ENCODE assay signal across 12 mouse cellular contexts in the genomic region with DNA sequence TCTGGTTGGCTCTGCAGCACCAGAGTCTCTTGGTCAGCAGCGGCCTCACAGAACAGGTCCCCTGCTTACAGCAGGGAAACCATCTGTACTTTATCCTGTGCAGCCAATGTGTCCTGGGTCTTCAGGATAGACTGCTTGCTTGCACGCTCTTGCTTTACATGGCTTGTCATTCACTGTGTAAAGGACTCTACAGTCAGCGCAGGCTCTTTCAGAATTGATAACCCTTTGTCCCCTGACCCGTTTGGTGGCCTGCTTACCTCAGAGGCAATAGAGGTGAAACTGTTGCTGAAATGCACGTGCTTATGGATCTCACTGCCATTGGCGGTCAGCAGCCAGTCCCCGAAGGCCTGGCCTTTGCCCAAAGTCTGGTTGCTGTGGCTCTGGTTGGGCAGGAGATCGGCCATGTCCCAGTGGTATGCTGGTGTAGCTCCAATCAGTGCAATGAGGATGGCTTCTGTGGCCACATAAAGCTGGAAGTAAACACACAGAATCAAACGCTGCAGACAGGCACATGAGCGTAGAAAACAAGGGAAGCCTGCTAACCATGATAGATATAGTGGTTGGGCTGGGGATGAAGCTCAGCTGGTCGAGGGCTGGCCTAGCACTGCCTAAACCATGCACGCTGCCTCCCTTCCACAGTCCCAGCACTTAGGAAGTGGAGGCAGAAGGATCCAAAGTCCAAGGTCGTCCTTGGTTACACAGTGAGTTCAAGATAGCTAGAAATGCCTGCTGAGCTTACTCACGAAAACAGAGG. TPM values are rescaled to one million over a fixed set of nuclear protein-coding genes. Genes with fewer than 3 reads are reported as not detected.
DNase-seq lines count a peak whose midpoint lies in the region; ATAC-seq and TF ChIP-seq lines count a peak whose summit lies in the region.
"Had no signal": no experiment of that assay in that cellular context is flagged by ENCODE, and none has a peak within 500 bp of the region (broad histone marks: within the 10 kb centered on the region; RNA-seq: fewer than 3 reads in every experiment).

No protein-coding gene starts in this region.

- DNase-seq in forebrain, postnatal 0 days: no peak
- peak; percentile 57 for DNase-seq in midbrain, embryonic 11.5 days (ENCODE audit: low spot score, missing footprints)
- DNase-seq in right cerebral cortex, postnatal 25 days: no peak
- DNase-seq: kidney, postnatal 14 days had no signal

- ATAC-seq in forebrain, embryonic 12.5 days (ENCODE audit: low FRiP score): 0 out of 2 replicates have a peak, but pooled peaks have one; percentile 36
- no peak for ATAC-seq in forebrain, postnatal 0 days
- ATAC-seq in midbrain, embryonic 11.5 days (ENCODE audit: low FRiP score): no peak
- no peak for ATAC-seq in midbrain, embryonic 15.5 days (replicated peaks)
- peak; percentile 52 for ATAC-seq in intestine, embryonic 16.5 days
- ATAC-seq in stomach, embryonic 16.5 days (ENCODE audit: insufficient read depth, low FRiP score): peak; percentile 56; the same call in 1 of the 2 replicates
- ATAC-seq in heart, embryonic 11.5 days (replicated peaks; ENCODE audit: insufficient number of reproducible peaks, low FRiP score, low TSS enrichment): no peak
- ATAC-seq: forebrain, embryonic 13.5 days had no signal

- no peaks in the 10 kb centered on the region for H3K9me3 ChIP-seq in forebrain, embryonic 12.5 days
- no peaks in the 10 kb centered on the region for H3K9me3 ChIP-seq in forebrain, postnatal 0 days (ENCODE audit: low read length)
- no peaks in the 10 kb centered on the region for H3K9me3 ChIP-seq in midbrain, embryonic 11.5 days (ENCODE audit: control insufficient read depth, low read length)
- no peaks in the 10 kb centered on the region for H3K9me3 ChIP-seq in midbrain, embryonic 15.5 days
- no peaks in the 10 kb centered on the region for H3K9me3 ChIP-seq in intestine, embryonic 16.5 days (ENCODE audit: control insufficient read depth, low read length)
- no peaks in the 10 kb centered on the region for H3K9me3 ChIP-seq in stomach, embryonic 16.5 days (replicated peaks; ENCODE audit: control insufficient read depth, low read length)
- no peaks in the 10 kb centered on the region for H3K9me3 ChIP-seq in heart, embryonic 11.5 days (replicated peaks; ENCODE audit: control insufficient read depth, low read length)
- H3K9me3 ChIP-seq: embryonic facial prominence, embryonic 13.5 days; forebrain, embryonic 13.5 days; hindbrain, embryonic 13.5 days had no signal

- H3K4me3 ChIP-seq in forebrain, embryonic 12.5 days (replicated peaks): no peak overlapping the region
- no peak overlapping the region for H3K4me3 ChIP-seq in forebrain, postnatal 0 days (ENCODE audit: low read depth, low read length)
- H3K4me3 ChIP-seq in midbrain, embryonic 11.5 days (ENCODE audit: low read depth, low read length): no peak overlapping the region
- no peak overlapping the region for H3K4me3 ChIP-seq in midbrain, embryonic 15.5 days
- H3K4me3 ChIP-seq in intestine, embryonic 16.5 days (ENCODE audit: low read length): no peak overlapping the region
- H3K4me3 ChIP-seq in stomach, embryonic 16.5 days (replicated peaks; ENCODE audit: low read length): no peak overlapping the region
- H3K4me3 ChIP-seq in heart, embryonic 11.5 days (ENCODE audit: low read depth, low read length): no peak overlapping the region
- H3K4me3 ChIP-seq: embryonic facial prominence, embryonic 13.5 days; forebrain, embryonic 13.5 days; hindbrain, embryonic 13.5 days had no signal

- no peak overlapping the region for H3K27ac ChIP-seq in forebrain, embryonic 12.5 days
- no peak overlapping the region for H3K27ac ChIP-seq in forebrain, postnatal 0 days (ENCODE audit: low read depth, low read length)
- no peak overlapping the region for H3K27ac ChIP-seq in midbrain, embryonic 11.5 days (ENCODE audit: low read depth, low read length)
- no peak overlapping the region for H3K27ac ChIP-seq in midbrain, embryonic 15.5 days
- no peak overlapping the region for H3K27ac ChIP-seq in intestine, embryonic 16.5 days (ENCODE audit: low read length)
- H3K27ac ChIP-seq in stomach, embryonic 16.5 days (ENCODE audit: low read length): no peak overlapping the region
- H3K27ac ChIP-seq in heart, embryonic 11.5 days (ENCODE audit: low read depth, low read length): no peak overlapping the region
- H3K27ac ChIP-seq: embryonic facial prominence, embryonic 13.5 days; forebrain, embryonic 13.5 days; hindbrain, embryonic 13.5 days had no signal

- 0 out of 2 replicates have a peak, but pooled peaks cover 3% of the 10 kb centered on the region for H3K4me1 ChIP-seq in forebrain, embryonic 12.5 days
- H3K4me1 ChIP-seq in forebrain, postnatal 0 days (ENCODE audit: insufficient read depth): no peaks in the 10 kb centered on the region
- H3K4me1 ChIP-seq in midbrain, embryonic 11.5 days (ENCODE audit: control insufficient read depth, insufficient read depth, low read length): no peaks in the 10 kb centered on the region
- 0 out of 2 replicates have a peak, but pooled peaks cover 3% of the 10 kb centered on the region for H3K4me1 ChIP-seq in midbrain, embryonic 15.5 days
- H3K4me1 ChIP-seq in intestine, embryonic 16.5 days (ENCODE audit: control insufficient read depth, insufficient read depth, low read length): 0 out of 2 replicates have a peak, but pooled peaks cover 2% of the 10 kb centered on the region
- peaks cover 9% of the 10 kb centered on the region for H3K4me1 ChIP-seq in stomach, embryonic 16.5 days (ENCODE audit: control insufficient read depth, insufficient read depth, low read length)
- peaks cover 3% of the 10 kb centered on the region; the same call in 1 of the 2 replicates for H3K4me1 ChIP-seq in heart, embryonic 11.5 days (ENCODE audit: control insufficient read depth, insufficient read depth, low read length)

- H3K36me3 ChIP-seq in forebrain, embryonic 12.5 days (replicated peaks): peaks cover 5% of the 10 kb centered on the region; the same call in 1 of the 2 replicates
- H3K36me3 ChIP-seq in forebrain, postnatal 0 days (ENCODE audit: insufficient read depth): peaks cover 12% of the 10 kb centered on the region; the same call in 1 of the 2 replicates
- H3K36me3 ChIP-seq in midbrain, embryonic 11.5 days (ENCODE audit: control insufficient read depth, insufficient read depth, low read length): no peaks in the 10 kb centered on the region
- no peaks in the 10 kb centered on the region for H3K36me3 ChIP-seq in midbrain, embryonic 15.5 days (replicated peaks)
- no peaks in the 10 kb centered on the region for H3K36me3 ChIP-seq in intestine, embryonic 16.5 days (ENCODE audit: control insufficient read depth, insufficient read depth, low read length)
- no peaks in the 10 kb centered on the region; the same call in 1 of the 2 replicates for H3K36me3 ChIP-seq in stomach, embryonic 16.5 days (ENCODE audit: control insufficient read depth, insufficient read depth, low read length)
- H3K36me3 ChIP-seq in heart, embryonic 11.5 days (ENCODE audit: control insufficient read depth, insufficient read depth, low read length): peaks cover 6% of the 10 kb centered on the region

- H3K9ac ChIP-seq in forebrain, embryonic 12.5 days: no peak overlapping the region
- H3K9ac ChIP-seq in forebrain, postnatal 0 days: no peak overlapping the region
- no peak overlapping the region for H3K9ac ChIP-seq in midbrain, embryonic 11.5 days (ENCODE audit: low read length)
- no peak overlapping the region for H3K9ac ChIP-seq in midbrain, embryonic 15.5 days
- H3K9ac ChIP-seq in intestine, embryonic 16.5 days (ENCODE audit: low read depth, low read length): no peak overlapping the region
- no peak overlapping the region for H3K9ac ChIP-seq in stomach, embryonic 16.5 days (ENCODE audit: low read length)
- H3K9ac ChIP-seq in heart, embryonic 11.5 days (ENCODE audit: low read depth, low read length): no peak overlapping the region
- H3K9ac ChIP-seq: embryonic facial prominence, embryonic 13.5 days; forebrain, embryonic 13.5 days; hindbrain, embryonic 13.5 days had no signal

- TF ChIP-seq CTCF in forebrain, postnatal 0 days (IDR thresholded peaks at IDR 0.05; ENCODE audit: low read depth): no peak

- H3K27me3 ChIP-seq in forebrain, embryonic 12.5 days: no peaks in the 10 kb centered on the region
- H3K27me3 ChIP-seq in forebrain, postnatal 0 days (ENCODE audit: insufficient read depth, low read length): no peaks in the 10 kb centered on the region
- H3K27me3 ChIP-seq in midbrain, embryonic 11.5 days (ENCODE audit: control insufficient read depth, insufficient read depth, low read length): no peaks in the 10 kb centered on the region
- no peaks in the 10 kb centered on the region for H3K27me3 ChIP-seq in midbrain, embryonic 15.5 days (replicated peaks)
- H3K27me3 ChIP-seq in intestine, embryonic 16.5 days (replicated peaks; ENCODE audit: control insufficient read depth, insufficient read depth, low read length): no peaks in the 10 kb centered on the region
- H3K27me3 ChIP-seq in stomach, embryonic 16.5 days (ENCODE audit: control insufficient read depth, insufficient read depth, low read length): no peaks in the 10 kb centered on the region
- H3K27me3 ChIP-seq in heart, embryonic 11.5 days (ENCODE audit: control insufficient read depth, insufficient read depth, low read length): no peaks in the 10 kb centered on the region
- H3K27me3 ChIP-seq: embryonic facial prominence, embryonic 13.5 days; forebrain, embryonic 13.5 days; hindbrain, embryonic 13.5 days had no signal

- no peak overlapping the region for H3K4me2 ChIP-seq in forebrain, embryonic 12.5 days
- no peak overlapping the region for H3K4me2 ChIP-seq in forebrain, postnatal 0 days (ENCODE audit: low read depth)
- H3K4me2 ChIP-seq in midbrain, embryonic 11.5 days: no peak overlapping the region
- no peak overlapping the region for H3K4me2 ChIP-seq in midbrain, embryonic 15.5 days
- no peak overlapping the region for H3K4me2 ChIP-seq in intestine, embryonic 16.5 days (ENCODE audit: low read depth, low read length)
- no peak overlapping the region for H3K4me2 ChIP-seq in stomach, embryonic 16.5 days (ENCODE audit: low read depth, low read length)
- H3K4me2 ChIP-seq in heart, embryonic 11.5 days: no peak overlapping the region
- H3K4me2 ChIP-seq: embryonic facial prominence, embryonic 13.5 days; forebrain, embryonic 13.5 days; hindbrain, embryonic 13.5 days had no signal

- WGBS in forebrain, embryonic 12.5 days: 87% methylated on average over 14 of the region's 14 CpGs
- 90% methylated on average over 14 of the region's 14 CpGs for WGBS in forebrain, postnatal 0 days
- 84% methylated on average over 14 of the region's 14 CpGs for WGBS in midbrain, embryonic 11.5 days
- 85% methylated on average over 14 of the region's 14 CpGs for WGBS in midbrain, embryonic 15.5 days
- WGBS in intestine, embryonic 16.5 days: 66% methylated on average over 14 of the region's 14 CpGs
- 67% methylated on average over 14 of the region's 14 CpGs for WGBS in stomach, embryonic 16.5 days
- 70% methylated on average over 14 of the region's 14 CpGs for WGBS in heart, embryonic 11.5 days (ENCODE audit: insufficient replicate concordance)

RNA-seq across cellular contexts. Expression of a gene that starts 9.0 kb away (rescaled TPM):
- polyA plus RNA-seq in forebrain, embryonic 12.5 days (2016; fragmentation: Nextera tagmentation; extraction: Ambion mirVana): 6.3 and 6.4 TPM in 2 replicates
- 8.9 and 9.8 TPM in 2 replicates for total RNA-seq in forebrain, postnatal 0 days (2014; rRNA removed)
- 3.6 and 5.3 TPM in 2 replicates for polyA plus RNA-seq in forebrain, postnatal 0 days (2015; fragmentation: Nextera tagmentation; extraction: Ambion mirVana)
- polyA plus RNA-seq in midbrain, embryonic 11.5 days (2014; fragmentation: Nextera tagmentation; extraction: Ambion mirVana): 4.6 and 5.0 TPM in 2 replicates
- 7.5 and 7.6 TPM in 2 replicates for polyA plus RNA-seq in midbrain, embryonic 15.5 days (2015; fragmentation: Nextera tagmentation; extraction: Ambion mirVana)
- polyA plus RNA-seq in intestine, embryonic 16.5 days (2015; fragmentation: Nextera tagmentation; extraction: Ambion mirVana): 5.6 and 5.7 TPM in 2 replicates
- 4.5 and 4.7 TPM in 2 replicates for polyA plus RNA-seq in stomach, embryonic 16.5 days (2015; fragmentation: Nextera tagmentation; extraction: Ambion mirVana)
- polyA plus RNA-seq in heart, embryonic 11.5 days (2014; fragmentation: Nextera tagmentation; extraction: Ambion mirVana): 6.1 and 7.3 TPM in 2 replicates

Comparison
In these comparisons a context has a peak if more than half of its experiments do, and no peak if none do; other contexts are left out.
1. ATAC-seq: peak in forebrain, embryonic 12.5 days (single experiment), intestine, embryonic 16.5 days (single experiment) and stomach, embryonic 16.5 days (single experiment); none in forebrain, postnatal 0 days (single experiment), midbrain, embryonic 11.5 days (single experiment), midbrain, embryonic 15.5 days (single experiment) and heart, embryonic 11.5 days (single experiment).